Mouse (Mus musculus) limb, embryonic 14.5 days (tissue): ENCODE measurements around the gene Ikzf4. TPM values are rescaled to one million over a fixed set of nuclear protein-coding genes. Genes with fewer than 3 reads are reported as not detected.

Experiments
- ATAC-seq: fragments of 200-750 bp; cut with Nextera tagmentation; 2 replicates; pipeline ENCODE4 v1.8.0; 2017; ENCODE audit warnings: low read depth, moderate number of reproducible peaks, moderate TSS enrichment; ENCODE audit not compliant: low FRiP score
- DNase-seq: peaks from one replicate; pipeline ENCODE4 v3.0.0-alpha.2; 2015; ENCODE audit warnings: low spot score
- H3K27ac ChIP-seq: fragments of 300-500 bp; sonication (generic); replicated peaks from 2 replicates; pipeline ENCODE4 v1.5.1; 2014; ENCODE audit warnings: low read depth, mild to moderate bottlenecking, low read length, moderate library complexity, mixed read lengths
- H3K27me3 ChIP-seq: fragments of 300-500 bp; sonication (generic); 2 replicates; pipeline ENCODE4 v1.6.1; 2014; ENCODE audit warnings: low read length, mixed read lengths; ENCODE audit not compliant: control insufficient read depth, insufficient read depth
- H3K36me3 ChIP-seq: fragments of 300-500 bp; sonication (generic); 2 replicates; pipeline ENCODE4 v1.6.1; 2014; ENCODE audit warnings: mild to moderate bottlenecking, low read length, moderate library complexity, mixed read lengths; ENCODE audit not compliant: control insufficient read depth, insufficient read depth
- H3K4me1 ChIP-seq: fragments of 300-500 bp; sonication (generic); 2 replicates; pipeline ENCODE4 v1.6.1; 2014; ENCODE audit warnings: antibody characterized with exemption, low read length, mixed read lengths; ENCODE audit not compliant: control insufficient read depth, insufficient read depth
- H3K4me2 ChIP-seq: fragments of 300-500 bp; sonication (generic); replicated peaks from 2 replicates; pipeline ENCODE4 v1.6.1; 2014; ENCODE audit warnings: low read depth, mild to moderate bottlenecking, low read length, moderate library complexity; ENCODE audit not compliant: severe bottlenecking
- H3K4me3 ChIP-seq: fragments of 300-500 bp; sonication (generic); replicated peaks from 2 replicates; pipeline ENCODE4 v1.5.1; 2014; ENCODE audit warnings: low read length
- H3K9ac ChIP-seq: fragments of 300-500 bp; sonication (generic); 2 replicates; pipeline ENCODE4 v1.6.1; 2014; ENCODE audit warnings: mild to moderate bottlenecking, low read depth, low read length, moderate library complexity; ENCODE audit not compliant: severe bottlenecking
- H3K9me3 ChIP-seq: fragments of 300-500 bp; sonication (generic); 2 replicates; pipeline ENCODE4 v1.6.1; 2016; ENCODE audit warnings: low read length; ENCODE audit not compliant: control insufficient read depth
- POLR2A ChIP-seq: fragments of 200-500 bp; IDR thresholded peaks from 2 replicates; pipeline ENCODE4 v1.8.0; 2012; ENCODE audit warnings: inconsistent platforms, mild to moderate bottlenecking, moderate library complexity, borderline replicate concordance; ENCODE audit not compliant: insufficient read depth, insufficient read length; ENCODE audit errors: extremely low read depth
- WGBS: fragments of 180-500 bp; shearing (Covaris S2); extraction: QIAGEN DNeasy Blood & Tissue Kit; methylation state at CpG from one replicate; pipeline ENCODE4 v1.1.7; 2014; 5-methylcytosine and 5-hydroxymethylcytosine counted together
- polyA plus RNA-seq, 2 experiments: library from polyadenylated mRNA; depleted of rRNA in 1 of 2; stranded (reverse) in 1 of 2; unstranded in 1 of 2; fragments of >200 nt; fragmentation: Nextera tagmentation in 1 of 2; extraction: Ambion mirVana in 1 of 2; gene quantifications; 2 replicates each; pipeline versions ENCODE4 v1.2.1 to v1.2.3; 2012 to 2014

Gene Ikzf4
- polyA plus RNA-seq, 2 experiments: 5.2 to 8.0 TPM

DNA sequence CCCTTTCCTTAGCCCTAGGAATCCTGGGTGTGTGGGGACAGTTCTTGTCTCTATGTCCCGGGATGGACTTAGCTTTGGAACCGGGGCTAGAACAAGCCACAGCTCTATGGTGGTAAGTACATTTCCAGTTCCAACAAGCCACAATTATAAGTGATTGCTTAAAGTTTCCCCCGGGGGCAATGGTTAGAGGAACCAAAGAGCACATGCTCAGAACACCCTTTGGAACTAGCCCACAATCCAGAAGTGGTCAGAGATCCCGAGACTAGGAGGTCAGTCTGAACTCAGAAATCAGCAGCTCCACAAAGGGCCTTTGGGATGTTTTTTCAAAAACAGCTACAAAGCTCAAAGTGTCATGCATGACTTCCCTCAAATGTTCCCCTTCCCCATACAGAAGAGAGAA is 8.1 kb upstream of the Ikzf4 start:
- Histone ChIP-seq H3K4me1 (no peaks in the 10 kb centered on the region), H3K36me3 (no peaks in the 10 kb centered on the region), H3K27me3 (no peaks in the 10 kb centered on the region), H3K9ac (no peak overlapping the region), H3K4me2 (no peak overlapping the region), H3K27ac (no peak overlapping the region), H3K9me3 (no peaks in the 10 kb centered on the region), H3K4me3 (no peak overlapping the region)
- TF ChIP-seq POLR2A: no peak
- DNase-seq: no peak
- no peak for ATAC-seq
- 60% methylated on average over 4 of the region's 4 CpGs for WGBS

DNA sequence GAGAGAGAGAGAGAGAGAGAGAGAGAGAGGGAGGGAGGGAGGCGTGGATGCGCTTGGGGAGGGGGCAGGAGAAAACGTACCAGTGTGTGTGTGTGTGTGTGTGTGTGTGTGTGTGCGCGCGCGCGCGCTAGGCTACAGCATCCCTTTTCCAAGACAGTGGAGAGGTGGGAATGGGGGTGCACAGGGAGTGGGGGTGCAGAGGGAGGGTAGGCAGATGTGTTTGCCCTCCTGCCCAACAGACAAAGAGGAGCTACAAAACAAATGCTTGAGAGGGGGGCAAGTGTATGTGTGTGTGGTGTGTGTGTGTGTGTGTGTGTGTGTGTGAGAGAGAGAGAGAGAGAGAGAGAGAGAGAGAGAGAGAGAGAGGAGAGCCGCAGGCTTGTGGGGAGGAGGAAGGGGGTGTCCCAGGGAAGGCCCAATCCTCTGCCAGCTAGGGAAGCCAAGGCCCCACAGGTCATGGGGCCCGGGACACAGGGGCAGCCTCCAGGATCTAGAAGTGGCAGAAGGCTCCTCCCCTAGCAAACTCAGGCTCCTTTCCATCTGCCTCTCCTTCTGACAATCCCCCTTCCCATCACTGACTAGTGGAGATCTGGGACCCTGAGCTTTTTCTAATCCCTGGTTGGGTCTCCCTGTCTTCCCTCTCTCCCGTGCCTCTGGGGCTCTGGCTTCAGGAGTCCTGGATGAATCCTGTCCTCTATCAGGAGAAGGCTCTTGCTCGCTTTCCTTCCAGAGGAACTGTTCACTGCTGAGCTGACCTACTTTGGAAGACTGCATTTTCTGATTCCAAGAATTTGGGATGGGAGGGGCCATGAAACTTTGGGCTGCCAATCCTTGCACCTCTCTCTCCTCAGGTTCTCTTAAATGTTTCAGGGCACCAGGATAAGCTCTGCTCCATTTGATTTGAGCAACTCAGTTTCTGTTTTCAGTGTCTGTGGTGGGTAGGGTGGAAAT is 623 bp upstream of the Ikzf4 start:
- peak; percentile 69 for ATAC-seq
- Histone ChIP-seq H3K4me3 (peak overlapping the region; percentile 52), H3K36me3 (peaks cover under 1% of the 10 kb centered on the region), H3K27me3 (no peaks in the 10 kb centered on the region), H3K27ac (peak overlapping the region; percentile 52), H3K4me2 (peak overlapping the region; percentile 77), H3K9me3 (no peaks in the 10 kb centered on the region), H3K9ac (peak overlapping the region; percentile 50), H3K4me1 (peaks cover 14% of the 10 kb centered on the region)
- WGBS: 7% methylated on average over 9 of the region's 13 CpGs
- no peak for TF ChIP-seq POLR2A
- peak; percentile 65 for DNase-seq

GRCm38 (mm10) chr10:128642749-128643148 is 3.0 kb downstream of the Ikzf4 start:
- ATAC-seq (no peak), DNase-seq (no peak)
- peaks cover 14% of the 10 kb centered on the region for H3K4me1 ChIP-seq
- H3K4me2 ChIP-seq: no peak overlapping the region
- H3K9me3 ChIP-seq: no peaks in the 10 kb centered on the region
- no peak for TF ChIP-seq POLR2A
- no peak overlapping the region for H3K9ac ChIP-seq
- H3K36me3 ChIP-seq: peaks cover 31% of the 10 kb centered on the region
- no peak overlapping the region for H3K27ac ChIP-seq
- WGBS: 88% methylated on average over 6 of the region's 6 CpGs
- no peaks in the 10 kb centered on the region for H3K27me3 ChIP-seq
- no peak overlapping the region for H3K4me3 ChIP-seq

- Histone ChIP-seq H3K36me3 (peaks cover 35% of the 10 kb centered on the region), H3K9ac (no peak overlapping the region), H3K27ac (no peak overlapping the region), H3K4me1 (peaks cover 12% of the 10 kb centered on the region), H3K9me3 (no peaks in the 10 kb centered on the region), H3K4me2 (no peak overlapping the region), H3K27me3 (no peaks in the 10 kb centered on the region), H3K4me3 (no peak overlapping the region)
- ATAC-seq: no peak
- no peak for TF ChIP-seq POLR2A
- no peak for DNase-seq
- 74% methylated on average over 7 of the region's 7 CpGs for WGBS
Measured at GRCm38 (mm10) chr10:128641871-128642270, 3.9 kb downstream of the Ikzf4 start.

DNA sequence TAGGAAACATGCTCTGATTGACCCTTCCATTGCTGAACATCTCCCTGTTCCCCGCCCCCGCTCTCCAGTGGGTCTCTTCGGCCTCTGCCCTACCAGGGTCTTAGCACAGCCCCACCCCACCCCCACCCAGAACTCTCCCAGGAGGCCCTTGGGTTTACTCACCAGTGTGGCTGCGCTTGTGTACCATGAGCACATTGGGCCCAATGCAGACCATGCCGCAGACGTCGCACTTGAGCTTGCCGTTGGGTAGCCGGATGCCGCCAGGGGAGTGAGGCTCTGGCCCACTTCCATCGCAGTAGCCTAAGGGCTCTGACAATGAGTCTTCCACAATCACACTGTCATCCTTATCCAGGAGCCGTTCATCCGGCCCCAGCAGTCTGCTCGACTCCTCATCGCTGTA is 4.9 kb downstream of the Ikzf4 start:
- Histone ChIP-seq H3K27ac (no peak overlapping the region), H3K4me1 (peaks cover 6% of the 10 kb centered on the region; the same call in 1 of the 2 replicates), H3K36me3 (peaks cover 42% of the 10 kb centered on the region), H3K9me3 (no peaks in the 10 kb centered on the region), H3K4me3 (no peak overlapping the region), H3K27me3 (no peaks in the 10 kb centered on the region), H3K9ac (no peak overlapping the region), H3K4me2 (no peak overlapping the region)
- TF ChIP-seq POLR2A: no peak
- DNase-seq: no peak
- ATAC-seq: no peak
- whole genome bisulfite sequencing: 95% methylated on average over 15 of the region's 15 CpGs
